ENCODE assay signal across 1 mouse cellular context in the genomic region with DNA sequence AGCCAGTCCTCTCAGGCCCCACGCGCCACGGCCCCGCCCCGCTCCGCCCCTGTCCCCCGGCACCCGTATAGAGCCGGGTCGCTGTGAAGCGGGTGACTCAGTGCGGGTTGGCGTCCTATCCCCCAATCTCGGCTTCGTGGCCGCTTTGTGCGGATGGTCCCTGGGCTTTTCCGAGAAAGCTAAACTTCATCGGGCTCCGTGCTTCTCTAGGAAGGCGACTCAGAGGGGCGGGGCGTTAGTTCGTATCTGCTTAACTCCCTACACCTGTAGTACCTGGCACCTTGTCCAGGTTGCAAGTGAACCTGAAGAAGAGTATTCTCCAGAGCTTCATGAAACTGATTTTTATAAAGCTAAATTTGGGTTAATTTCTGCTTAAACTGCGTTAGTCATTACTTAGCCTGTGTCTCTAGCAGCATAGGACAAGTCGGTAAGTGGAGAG.
TF ChIP-seq lines count a peak whose summit lies in the region.

No protein-coding gene starts in this region.

TF ChIP-seq in CH12.LX, 34 proteins besides CTCF, POLR2A, EP300 and RAD21 (continued from another document):
- TF ChIP-seq MAFK (IDR thresholded peaks at IDR 0.05; ENCODE audit: insufficient replicate concordance, low read length): no peak
- no peak for TF ChIP-seq CHD1 (IDR thresholded peaks at IDR 0.05; ENCODE audit: low read depth, low read length)
- peak; percentile 21; the same call in 1 of the 2 replicates for TF ChIP-seq ZMIZ1 (IDR thresholded peaks at IDR 0.05; ENCODE audit: low read depth, low read length)
